Mouse (Mus musculus) left cerebral cortex, postnatal 36 days (tissue): ENCODE measurements around the gene Ackr3. TPM values are rescaled to one million over a fixed set of nuclear protein-coding genes. Genes with fewer than 3 reads are reported as not detected.

Source experiments
- DNase-seq, 2 experiments: peaks; one replicate each; pipeline ENCODE4 v3.0.0; 2021 to 2022; ENCODE audit warnings: low spot score in 2 of 2, mixed read lengths in 1 of 2
- intact Hi-C: fragments of 180-260 bp; cut with DNase I; formaldehyde crosslinking; loops from one replicate; pipeline ENCODE4 v1.15.1; 2025
- total RNA-seq, 2 experiments: library from RNA; stranded (reverse); gene quantifications; 2 replicates each; pipeline ENCODE4 v1.2.3; 2021

Gene Ackr3
- total RNA-seq, 2 experiments from 2014 or later: 6.3 to 7.7 TPM

DNA sequence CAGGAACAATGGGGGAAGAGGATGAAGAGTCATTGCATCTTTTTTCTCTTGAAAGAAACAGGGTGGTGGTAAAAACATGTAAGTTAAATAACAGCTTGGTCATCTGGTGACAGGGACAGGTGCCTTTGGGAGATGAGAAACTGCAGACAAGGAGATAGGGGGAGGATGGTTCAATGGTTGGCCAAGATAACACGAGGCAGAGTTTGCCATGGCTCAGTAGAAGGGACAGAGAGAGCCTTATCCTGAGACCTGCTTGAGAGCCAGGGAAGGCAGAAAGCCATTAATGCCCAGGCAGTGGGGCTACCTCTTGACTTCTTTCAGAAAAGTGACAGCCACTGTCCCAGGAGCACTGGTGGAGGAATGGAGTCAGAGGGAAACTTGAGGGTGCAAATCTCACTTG lies 43.0 kb downstream of the Ackr3 start:
- DNase-seq: no peak
- intact Hi-C loops: no loop called here

GRCm38 (mm10) chr1:90247234-90247633 lies 43.5 kb downstream of the Ackr3 start:
- intact Hi-C loops: no loop called here
- DNase-seq: no peak

DNA sequence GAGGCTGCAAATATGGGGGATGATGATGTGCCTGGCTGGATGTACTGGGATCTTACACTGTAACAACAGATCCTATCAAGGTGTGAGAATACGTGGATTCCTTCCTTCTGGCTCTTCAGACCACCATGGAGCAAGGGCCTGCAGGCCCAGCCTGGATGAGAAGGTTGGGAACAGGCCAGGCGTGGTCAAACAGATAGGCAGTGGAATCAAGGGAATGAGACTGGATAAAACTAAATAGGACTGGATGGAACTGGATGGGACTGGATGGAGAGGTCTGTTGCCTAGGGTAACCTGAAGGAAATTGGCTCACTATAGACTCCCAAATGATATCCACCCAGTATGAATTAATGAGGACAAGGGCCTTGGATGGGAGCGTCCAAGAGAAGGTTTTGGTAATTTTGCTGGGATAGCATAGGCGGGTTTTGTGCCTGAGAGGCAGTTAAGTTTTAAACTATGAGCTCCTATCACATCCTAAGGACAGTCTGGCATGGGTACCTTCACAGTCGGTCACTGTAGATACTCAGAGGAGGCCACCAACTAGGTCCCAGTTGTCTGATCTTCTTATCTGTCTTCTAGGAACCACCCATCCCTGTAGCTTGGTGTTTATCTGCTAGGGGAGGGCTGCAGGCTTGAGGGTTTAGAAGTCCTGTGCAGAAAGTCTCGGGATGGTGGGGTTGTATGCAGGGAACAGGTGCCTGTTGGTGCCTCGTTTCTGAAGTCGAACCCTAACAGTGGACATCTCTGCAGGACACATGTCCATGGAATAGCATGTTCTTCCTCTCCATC lies 44.2 kb downstream of the Ackr3 start:
- intact Hi-C loops: no loop called here
- no peak for DNase-seq

- intact Hi-C loops: no loop called here
- DNase-seq: no peak
Measured at GRCm38 (mm10) chr1:90248966-90249735, 45.4 kb downstream of the Ackr3 start.

GRCm38 (mm10) chr1:90250419-90250818 lies 46.6 kb downstream of the Ackr3 start:
- no peak for DNase-seq
- intact Hi-C loops: no loop called here

- intact Hi-C loops: no loop called here
Measured at GRCm38 (mm10) chr1:90251156-90251555, 47.4 kb downstream of the Ackr3 start.

DNA sequence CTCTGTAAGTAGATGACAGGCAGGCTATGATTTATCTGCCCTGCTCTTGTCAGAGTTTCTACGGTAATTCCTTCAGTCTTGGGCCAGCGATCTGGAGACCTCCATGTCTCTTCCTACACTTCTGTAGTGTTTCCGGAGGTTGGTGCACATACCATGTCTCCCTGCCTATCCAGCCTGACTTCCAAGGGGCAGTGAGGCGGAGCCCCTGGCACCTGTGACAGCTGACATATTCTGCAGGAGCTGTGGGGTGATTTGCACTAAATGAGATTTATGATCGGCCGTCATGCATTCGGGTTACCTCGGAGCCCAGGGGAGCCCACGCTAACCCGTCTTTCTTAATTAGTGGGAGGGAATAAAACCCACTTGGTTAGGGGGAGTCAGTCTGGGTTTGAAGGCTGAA lies 49.7 kb downstream of the Ackr3 start:
- no peak for DNase-seq
- intact Hi-C loops: no loop called here

More at GRCm38 (mm10) chr1:90251156-90251555, 47.4 kb downstream of the Ackr3 start:
- no peak for DNase-seq

DNA sequence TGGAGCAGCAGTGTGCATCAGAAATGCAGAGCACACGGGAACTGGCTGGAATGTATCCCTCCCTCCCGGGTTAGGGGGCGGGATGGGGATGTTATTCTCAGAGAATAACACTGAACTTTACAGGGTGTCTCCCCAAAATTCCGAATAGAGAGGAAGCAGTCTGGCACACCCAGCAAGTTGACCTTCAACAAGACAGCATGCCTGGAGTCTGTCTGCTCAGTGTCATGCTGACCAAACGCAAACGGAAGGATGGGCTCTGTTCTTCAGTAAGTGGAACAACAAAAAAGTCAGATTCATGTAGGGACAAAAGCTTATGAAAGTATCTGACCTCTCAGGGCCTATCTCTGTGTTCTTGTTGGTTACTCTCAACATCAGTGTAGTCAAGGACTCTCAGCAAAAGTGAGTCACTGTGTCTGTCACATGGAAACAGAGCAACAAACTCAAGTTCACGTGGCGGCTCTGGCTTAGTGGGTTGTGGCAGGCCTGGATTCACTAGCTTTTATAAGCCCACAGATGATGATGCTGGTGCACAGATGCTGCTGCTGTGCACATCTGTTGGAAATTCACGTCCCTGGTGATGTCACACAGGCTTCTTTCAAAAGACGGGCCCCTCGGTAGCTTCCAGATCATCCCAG lies 54.6 kb downstream of the Ackr3 start:
- no peak for DNase-seq

GRCm38 (mm10) chr1:90260704-90261581 lies 57.2 kb downstream of the Ackr3 start:
- no peak for DNase-seq
- intact Hi-C loops: no loop called here

More for the DNA sequence above, 54.6 kb downstream of the Ackr3 start:
- intact Hi-C loops: no loop called here

DNA sequence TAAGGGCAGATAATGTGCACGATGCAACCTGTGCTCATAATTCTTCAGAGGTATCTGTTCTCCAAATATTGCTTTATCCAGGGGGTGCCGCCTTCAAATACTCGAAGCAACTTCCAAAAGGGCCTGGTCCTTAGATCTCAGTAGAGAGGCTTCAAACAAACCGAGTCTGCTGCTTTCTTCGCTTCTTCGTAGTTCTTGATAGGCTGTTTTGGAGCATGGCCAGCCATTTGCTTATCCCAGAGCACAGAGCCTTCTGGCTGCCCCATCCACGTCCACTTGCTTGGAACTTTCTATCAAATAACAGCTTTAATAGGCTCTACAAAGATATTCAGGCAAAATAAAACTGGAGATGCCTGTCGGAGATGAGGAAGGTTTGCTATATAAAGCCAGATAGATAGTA lies 58.6 kb downstream of the Ackr3 start:
- intact Hi-C loops: no loop called here

More for the DNA sequence above, 58.6 kb downstream of the Ackr3 start:
- DNase-seq: no peak

Other genes starting within 250 kb of the Ackr3 start
- gene Asb18, start 189.3 kb upstream of the Ackr3 start, total RNA-seq: 1 to 10 TPM; 1.6 to 1.7 TPM
- gene Iqca, start 50.6 kb upstream of the Ackr3 start, total RNA-seq: 1 to 10 TPM in 1 of 2 experiments, under 1 TPM in 1; 0.34 to 1.0 TPM